Mouse (Mus musculus): ENCODE measurements around the gene Lix1l.
"Not testable (repeated sequence)": the region's sequence is repeated elsewhere in the genome, so short reads cannot be mapped to it uniquely, and the experiment has no call there.

The Lix1l gene

DNA sequence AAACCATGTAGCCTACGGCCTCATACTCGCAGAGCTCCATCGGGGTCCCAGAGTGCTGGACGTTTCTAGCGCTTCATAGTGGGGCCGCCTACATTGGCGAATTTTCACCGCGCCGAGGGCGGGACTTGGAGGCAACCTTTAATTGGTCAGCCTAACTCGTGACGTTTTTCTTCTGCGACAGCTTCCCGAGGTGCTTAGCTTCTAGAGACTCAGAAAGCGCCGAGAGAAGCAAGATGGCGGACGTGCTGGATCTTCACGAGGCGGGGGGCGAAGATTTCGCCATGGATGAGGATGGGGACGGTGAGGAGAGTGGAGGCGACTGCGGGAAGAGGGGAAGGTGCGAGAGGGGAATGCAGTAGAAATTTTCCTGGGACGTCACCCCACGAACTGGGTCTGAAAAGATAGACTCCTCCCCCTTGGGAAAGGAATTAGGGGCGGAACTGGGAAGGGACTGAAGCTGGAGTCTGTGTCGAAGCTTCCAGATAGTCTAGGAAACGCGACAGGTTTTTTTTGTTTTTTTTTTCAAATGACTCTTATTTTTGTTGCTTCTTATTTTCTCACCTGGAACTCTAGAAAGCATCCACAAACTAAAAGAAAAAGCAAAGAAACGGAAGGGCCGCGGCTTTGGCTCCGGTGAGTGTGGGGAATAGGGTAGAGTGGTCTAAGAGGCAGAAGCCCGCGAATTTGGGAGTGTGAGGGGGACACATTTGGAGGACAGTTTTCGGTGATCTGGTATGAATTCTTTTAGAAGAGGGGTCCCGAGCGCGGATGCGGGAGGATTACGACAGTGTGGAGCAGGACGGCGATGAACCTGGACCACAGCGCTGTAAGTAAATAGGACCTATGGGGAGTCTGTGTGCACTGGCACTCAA lies 29.0 kb downstream of the Lix1l start, which contains the start of gene Rbm8a:
Gene Rbm8a, plus strand, starts transcription at position 205 of the 872 bp plus-strand sequence.
- peak; percentile 96 to 97 for DNase-seq (ENCODE audit: low spot score in 2 of 2)

DNA sequence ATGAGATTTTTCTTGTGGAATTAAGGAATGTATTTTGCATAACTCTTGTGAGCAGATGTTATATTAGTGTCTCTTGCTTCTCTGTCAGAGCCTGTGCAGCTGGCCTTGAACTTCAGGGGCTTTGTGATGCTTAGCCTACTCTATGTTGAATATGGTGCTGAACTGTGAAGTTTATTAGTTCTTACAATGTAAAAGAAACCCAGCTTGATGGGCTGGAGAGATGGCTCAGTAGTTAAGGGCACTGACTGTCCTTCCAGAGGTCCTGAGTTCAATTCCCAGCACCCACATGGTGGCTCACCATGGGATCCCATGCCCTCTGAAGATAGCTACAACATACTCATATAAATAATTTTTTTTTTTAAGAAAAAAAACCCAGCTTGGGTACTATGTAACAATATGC lies 31.1 kb downstream of the Lix1l start:
- no peak for DNase-seq (ENCODE audit: low spot score in 2 of 2)

DNA sequence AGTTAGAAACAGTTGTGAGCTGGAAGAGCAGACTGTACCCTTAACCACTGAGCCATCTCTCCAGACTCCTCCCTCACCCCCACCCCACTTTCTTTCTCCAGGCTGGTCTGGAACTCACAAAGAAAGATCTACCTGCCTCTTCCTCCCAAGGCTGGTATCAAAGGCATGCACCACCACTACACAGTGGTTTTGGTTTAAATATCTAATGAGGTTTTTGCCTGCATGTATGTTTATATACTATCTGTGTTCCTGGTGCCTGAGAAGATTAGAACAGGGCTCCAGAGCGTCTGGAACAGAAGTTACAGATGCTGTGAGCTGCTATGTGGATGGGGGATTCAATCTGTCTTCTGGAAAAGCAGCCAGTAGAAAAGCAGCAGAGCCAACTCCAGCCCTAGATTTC lies 33.1 kb downstream of the Lix1l start:
- no peak for DNase-seq (ENCODE audit: low spot score in 2 of 2)

DNA sequence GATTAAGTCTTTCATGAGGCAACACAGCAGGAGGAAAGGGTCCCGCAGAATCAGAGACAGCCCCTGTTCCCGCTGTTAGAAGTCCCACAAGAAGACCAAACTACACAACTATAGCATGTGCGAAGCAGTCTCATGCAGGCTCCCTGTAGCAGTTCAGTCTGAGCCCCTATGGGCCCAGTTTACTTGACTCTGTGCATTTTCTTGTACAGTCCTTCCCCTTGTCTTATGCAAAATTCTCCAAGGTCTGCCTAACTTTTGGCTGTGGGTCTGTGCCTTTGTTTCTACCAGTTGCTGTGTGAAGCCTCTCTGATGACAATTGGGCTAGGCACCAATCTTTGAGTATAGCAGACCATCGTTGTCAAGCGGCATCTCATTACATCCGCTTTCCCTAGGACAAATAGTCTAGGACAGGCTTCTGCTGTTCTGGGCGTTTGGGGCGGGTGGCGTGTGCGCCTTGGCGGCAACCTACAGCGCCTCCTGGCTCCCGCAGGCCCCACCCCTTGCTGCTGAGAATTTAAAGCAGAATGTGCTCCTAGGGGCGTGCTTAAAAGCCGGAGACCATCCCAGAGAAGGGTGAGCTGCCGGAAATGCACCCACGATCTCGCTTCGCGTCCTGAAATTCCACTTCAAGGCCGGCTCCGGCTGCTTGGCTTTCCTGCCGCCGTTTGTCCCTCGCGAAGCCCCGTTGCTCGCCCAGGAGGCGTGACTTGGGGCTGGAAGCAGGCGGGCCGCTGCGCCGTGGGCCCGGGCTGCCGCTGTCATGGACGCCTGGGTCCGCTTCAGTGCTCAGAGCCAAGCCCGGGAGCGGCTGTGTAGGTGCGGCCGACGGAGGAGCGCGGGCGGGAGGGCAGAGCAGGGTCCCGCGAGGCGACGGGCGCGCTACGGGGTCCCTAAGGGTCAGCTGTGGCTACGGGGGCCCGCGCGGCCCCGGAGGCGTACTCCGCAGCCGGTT lies 34.3 kb downstream of the Lix1l start, which contains the start of the genes Pex11b and Gm42957:
Gene Pex11b, plus strand, starts transcription at position 449 of the 952 bp plus-strand sequence.
Gene Gm42957, plus strand, starts transcription at position 547 of the 952 bp plus-strand sequence.
- peak; percentile 89 to 92 for DNase-seq (ENCODE audit: low spot score in 2 of 2)

DNA sequence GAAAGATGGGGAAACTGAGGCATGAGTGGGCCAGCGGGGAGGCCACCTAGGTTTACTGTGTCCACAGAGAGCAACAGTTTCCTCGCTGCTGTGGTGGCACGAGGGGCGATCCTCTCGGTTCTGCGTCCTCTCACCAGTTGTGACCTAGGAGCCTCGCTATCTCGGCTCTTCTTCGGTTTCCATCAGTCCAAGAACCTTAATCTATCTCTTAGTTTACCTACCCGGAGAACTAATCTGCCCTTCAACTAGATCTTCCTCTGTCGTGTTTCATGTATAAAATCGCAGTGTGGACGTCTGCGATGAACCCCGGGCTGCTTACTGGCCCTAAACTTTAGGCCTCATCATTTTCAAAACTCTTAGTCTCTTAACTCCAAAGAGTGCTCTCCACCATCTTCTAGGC lies 35.0 kb downstream of the Lix1l start:
- no peak for DNase-seq (ENCODE audit: low spot score in 2 of 2)

DNA sequence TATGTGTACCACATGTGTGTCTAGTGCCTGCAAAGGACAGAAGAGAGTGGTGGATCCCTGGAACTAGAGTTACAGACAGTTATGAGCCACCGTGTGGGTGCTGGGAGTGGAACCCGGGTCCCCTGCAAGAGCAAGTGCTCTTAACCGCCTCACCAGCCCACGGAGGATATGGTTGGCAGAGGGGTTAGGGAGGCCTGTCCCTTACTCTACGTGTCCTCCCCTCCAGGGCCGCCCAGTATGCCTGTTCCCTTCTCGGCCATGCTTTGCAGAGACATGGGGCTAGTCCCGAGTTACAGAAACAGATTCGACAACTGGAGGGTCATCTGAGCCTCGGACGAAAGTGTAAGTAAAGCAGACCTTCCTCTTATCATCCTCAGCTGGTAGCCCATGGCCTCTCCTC lies 35.5 kb downstream of the Lix1l start:
- no peak for DNase-seq (ENCODE audit: low spot score in 2 of 2)

DNA sequence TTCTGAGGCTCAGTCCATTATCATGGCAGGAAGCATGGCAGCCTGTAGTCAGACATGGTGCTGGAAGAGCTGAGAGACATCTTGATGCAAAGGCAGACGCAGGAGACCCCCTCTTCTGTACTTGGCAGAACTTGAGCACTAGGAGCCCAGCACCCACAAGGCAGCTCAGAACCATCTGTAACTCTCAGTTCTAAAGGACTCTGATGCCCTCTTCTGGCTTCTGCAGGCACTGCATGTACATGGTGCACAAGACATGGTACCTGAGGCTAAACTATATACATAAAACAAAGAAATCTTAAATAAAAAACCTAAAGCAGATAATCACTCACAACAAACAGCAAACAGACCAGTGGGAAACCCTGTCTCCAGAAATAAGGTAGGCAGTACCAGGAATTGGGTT lies 38.3 kb downstream of the Lix1l start:
- peak in 1 of 2 experiments; percentile 66 for DNase-seq (ENCODE audit: low spot score in 2 of 2)

DNA sequence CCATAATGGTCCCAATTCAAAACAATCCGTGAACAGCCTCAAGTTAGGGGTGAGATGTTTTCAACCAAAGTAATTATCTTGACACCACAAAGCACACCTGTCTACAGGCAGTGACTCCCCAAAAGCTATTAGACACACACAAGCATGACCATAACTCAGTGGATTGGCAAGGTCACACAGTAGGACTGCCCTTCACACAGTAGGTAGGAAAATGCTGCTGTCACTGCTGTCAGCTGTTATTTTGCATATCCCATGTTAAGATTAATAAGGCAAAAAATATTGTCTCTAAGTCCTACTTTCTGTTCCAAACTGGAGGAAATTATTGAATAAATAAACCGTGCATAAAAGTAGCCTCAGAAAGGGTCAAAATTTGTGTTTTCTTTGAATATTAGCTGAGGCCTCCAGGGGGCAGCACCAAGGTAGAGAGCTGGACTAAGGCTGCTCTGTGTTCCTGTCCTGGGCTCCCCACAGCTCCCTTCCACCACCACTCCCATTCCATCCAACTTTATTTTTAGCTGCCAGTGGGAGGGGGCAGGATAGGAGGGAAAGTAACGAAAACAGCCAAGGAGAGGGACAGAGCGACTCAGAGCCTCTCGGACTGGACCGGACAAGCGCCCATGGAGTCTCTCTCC lies 44.2 kb downstream of the Lix1l start, which contains the start of gene Itga10:
Gene Itga10, plus strand, starts transcription at position 567 of the 632 bp plus-strand sequence.
- DNase-seq (ENCODE audit: low spot score in 2 of 2): peak in 1 of 2 experiments; percentile 35

DNA sequence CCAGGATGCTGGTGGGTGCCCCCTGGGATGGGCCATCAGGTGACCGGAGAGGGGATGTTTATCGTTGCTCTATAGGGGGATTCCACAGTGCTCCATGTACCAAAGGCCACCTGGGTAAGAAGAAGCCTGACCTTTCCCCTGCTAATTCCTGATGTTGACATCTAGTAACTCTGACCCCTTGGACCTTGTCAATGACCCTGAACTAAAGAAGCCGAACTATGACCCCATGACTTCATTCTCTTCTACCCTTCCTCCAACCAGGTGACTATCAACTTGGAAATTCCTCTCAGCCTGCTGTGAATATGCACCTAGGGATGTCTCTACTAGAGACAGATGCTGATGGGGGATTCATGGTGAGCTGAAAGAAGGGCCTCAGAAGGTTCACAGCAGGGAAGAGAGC lies 46.4 kb downstream of the Lix1l start:
- no peak for DNase-seq (ENCODE audit: low spot score in 2 of 2)

DNA sequence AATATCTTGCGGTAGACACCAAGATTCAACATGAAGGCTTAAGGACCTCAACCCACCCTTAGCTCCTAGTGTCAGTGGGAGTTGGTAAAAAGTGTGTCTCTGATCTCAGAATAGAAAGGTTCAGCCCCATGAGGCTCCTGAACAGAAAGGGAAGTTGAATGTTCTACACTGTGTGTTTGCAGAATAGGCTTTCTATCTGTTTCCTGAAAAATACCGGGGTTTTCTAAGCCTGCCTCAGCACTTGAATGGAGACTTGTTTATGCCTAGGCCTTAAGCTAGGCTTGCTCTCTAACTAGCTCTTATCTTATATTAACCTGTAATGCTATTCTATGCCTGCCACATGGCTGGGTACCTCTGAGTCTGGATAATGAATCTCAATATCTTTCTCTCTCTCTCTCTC lies 60.0 kb downstream of the Lix1l start:
- DNase-seq (ENCODE audit: low spot score in 2 of 2): no peak

DNA sequence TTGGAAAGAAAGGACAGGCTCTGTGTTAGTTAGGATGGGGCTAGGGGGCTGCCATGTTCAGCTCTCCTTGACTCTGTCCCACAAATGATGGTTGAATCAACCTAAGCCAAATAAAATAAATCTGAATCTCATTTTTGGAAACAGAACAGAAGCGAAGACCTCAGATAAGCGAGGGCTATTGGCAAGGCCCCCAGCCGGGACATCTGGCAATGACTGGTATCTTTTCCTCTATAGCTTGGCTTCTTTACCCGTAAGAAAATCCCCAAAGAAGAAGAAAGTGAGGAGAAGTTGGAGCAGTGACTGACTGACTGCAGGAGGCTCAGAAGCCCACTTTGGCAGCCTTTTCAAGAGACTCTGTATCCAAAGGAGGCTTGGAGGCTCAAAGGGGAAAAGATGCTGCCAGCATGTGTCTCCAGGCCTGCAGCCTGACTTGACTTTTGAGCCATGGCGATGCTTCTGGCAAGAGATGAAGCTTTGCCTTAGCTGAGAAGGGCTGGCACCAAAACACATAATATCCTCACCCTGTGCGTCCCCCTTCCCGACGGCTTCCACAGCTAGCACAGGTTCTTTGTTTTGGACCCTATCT lies 61.9 kb downstream of the Lix1l start:
- DNase-seq (ENCODE audit: low spot score in 2 of 2): no peak

DNA sequence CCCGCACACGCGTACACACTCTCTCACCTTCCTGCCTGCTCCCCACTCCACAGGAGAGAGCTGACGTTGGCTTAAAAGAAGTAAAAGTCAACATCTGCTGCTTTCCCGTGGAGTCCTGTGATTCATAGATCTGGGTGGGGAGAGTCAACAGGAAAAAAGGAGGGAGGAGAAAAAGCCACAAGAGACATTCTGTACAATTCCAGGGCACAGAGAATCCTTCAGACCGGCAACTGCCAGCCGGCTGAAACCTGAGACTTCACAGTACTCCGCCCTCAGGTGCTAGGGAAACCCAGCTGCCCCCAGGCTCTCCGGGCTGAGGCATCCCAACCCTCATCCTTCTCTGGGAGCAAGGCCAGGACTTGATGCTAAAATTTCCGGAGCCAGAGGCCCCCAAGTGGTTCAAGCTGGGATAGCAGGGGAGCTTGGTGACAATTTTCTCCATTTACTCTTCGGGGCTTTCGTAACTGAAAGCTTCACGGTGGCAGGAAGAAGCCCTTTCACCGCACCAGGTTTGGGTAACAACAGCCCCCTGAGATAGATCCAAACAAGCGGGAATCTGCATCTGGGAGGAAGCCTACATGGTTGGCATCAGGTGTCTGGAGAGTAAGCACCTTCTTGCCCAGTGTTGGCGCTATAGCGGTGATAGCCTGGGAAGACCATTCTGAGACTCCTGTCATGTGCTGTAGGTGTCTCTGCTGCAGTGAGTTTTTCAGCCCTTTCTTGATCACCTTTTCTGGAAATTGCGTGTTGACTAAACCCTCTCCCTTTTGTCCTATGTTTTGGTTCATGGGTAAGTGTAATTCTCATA lies 62.7 kb downstream of the Lix1l start:
- DNase-seq (ENCODE audit: low spot score in 2 of 2): peak; percentile 49 to 81

DNA sequence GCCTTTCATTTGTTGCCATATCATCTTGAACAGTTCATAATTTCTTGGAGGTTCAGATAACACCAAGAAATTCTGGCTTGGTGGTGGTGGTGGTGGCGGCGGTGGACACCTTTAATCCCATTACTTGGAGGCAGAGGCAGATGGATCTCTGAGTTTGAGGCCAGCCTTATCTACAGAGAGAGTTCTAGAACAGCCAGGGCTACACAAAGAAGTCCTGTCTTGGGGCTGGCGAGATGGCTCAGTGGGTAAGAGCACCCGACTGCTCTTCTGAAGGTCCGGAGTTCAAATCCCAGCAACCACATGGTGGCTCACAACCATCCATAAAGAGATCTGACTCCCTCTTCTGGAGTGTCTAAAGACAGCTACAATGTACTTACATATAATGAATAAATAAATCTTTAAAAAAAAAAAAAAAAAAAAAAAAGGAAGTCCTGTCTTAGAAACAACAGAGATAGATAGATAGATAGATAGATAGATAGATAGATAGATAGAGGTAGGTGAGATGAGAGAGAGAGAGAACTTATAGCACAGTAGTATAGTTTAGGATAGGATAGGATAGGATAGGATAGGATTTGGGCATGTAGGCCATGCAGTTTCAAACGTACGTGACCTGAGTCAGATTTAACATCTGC lies 64.9 kb downstream of the Lix1l start:
- DNase-seq (ENCODE audit: low spot score in 2 of 2): not testable (repeated sequence)

DNA sequence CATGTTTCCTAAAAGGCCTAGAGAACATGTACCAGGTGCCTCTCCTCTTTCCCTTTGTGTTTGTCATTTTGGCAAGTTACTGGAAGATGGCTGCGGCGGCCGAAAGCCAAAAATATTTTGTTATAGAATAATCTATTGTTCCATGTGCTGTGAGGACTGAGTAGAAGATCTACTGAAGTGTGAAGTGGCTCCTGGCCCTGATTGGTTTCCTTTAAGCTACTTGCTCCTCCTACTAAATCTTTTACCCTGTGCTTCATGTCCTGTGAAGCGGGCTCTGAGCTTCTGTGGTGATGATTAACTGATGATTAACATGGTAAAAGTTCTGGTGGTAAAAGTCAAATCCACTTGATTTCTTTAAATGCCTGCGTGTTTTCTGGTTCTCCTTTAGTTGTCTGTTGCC lies 66.0 kb downstream of the Lix1l start:
- DNase-seq (ENCODE audit: low spot score in 2 of 2): no peak

DNA sequence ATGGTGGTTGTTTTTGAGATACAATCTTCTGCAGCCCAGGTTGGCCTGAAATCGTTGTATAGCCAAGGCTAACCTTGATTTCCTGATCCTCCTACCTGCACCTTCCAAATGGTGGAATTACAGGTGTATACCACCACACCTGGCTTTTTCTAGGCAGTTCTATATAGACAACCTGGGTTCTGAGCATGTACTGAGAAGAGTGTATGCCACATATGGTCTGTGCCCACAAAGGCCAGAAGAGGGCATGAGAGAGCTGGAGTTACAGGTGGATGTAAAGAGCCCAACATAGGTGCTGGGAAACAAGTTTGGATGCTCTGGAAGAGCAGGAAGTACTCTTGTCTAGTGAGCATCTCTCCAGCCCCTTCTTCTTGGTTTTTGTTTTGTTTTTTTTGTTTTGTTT lies 66.4 kb downstream of the Lix1l start:
- no peak for DNase-seq (ENCODE audit: low spot score in 2 of 2)

DNA sequence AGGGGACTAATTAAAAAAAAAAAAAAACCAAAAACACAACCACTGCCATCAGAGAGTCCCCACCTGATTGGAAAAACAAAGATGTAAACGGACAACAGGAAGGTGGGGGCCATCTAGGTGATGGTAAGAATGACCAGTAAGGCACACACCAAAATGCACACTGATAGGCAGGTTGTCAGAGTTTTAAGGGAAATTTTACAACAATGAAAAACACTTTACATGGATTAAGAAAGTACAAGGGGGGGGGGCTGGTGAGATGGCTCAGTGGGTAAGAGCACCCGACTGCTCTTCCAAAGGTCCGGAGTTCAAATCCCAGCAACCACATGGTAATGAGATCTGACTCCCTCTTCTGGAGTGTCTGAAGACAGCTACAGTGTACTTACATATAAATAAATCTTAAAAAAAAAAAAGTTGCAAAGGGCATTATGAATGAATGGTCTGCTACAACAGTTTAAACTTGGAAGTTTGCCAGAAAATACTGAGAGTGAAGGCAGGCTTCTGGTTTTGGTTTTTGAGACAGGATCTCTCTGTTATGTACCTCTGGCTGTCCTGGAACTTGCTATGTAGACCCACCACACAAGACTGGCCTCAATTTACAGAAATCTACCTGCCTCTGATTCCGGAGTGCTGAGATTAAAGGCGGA lies 67.6 kb downstream of the Lix1l start:
- no peak for DNase-seq (ENCODE audit: low spot score in 2 of 2)

DNA sequence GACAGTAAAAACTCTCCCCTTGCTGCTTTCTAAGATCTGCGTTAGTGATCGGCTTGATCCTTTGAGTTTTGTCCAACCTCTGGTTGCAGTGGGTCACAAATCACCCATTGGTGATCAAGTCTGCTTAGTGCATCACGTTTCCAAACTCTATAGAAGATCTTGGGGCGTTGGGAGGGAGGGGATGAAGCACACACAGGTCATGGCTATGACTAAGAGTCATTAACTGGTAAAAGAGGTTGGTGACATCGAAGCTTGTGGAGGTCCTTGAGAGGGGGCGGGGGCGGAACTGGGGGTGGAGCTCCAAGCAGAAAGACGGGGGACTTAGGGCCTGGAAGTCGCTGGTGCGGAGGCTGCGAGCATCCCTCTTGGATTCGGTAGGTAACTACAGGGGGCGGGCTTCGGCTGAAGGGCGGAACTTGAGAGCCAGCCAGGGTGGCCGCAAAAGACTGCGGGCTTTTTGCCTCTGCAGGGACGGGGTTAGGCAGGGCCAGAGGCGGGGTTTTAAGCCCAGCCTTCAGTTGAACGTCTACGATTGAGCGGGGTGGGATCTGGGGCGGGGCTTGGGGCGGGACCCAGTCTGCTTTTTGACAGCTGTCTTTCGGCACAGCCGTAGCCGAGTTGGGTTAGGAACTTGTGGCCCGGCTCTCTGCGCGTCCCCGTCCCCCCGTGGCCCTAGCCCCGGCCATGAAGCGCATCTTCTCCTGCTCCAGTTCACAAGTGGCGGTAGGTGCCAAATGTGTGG lies 68.9 kb downstream of the Lix1l start, which contains the start of gene Ankrd35:
Gene Ankrd35, plus strand, starts transcription at position 405 of the 742 bp plus-strand sequence.
- DNase-seq (ENCODE audit: low spot score in 2 of 2): peak; percentile 80

DNA sequence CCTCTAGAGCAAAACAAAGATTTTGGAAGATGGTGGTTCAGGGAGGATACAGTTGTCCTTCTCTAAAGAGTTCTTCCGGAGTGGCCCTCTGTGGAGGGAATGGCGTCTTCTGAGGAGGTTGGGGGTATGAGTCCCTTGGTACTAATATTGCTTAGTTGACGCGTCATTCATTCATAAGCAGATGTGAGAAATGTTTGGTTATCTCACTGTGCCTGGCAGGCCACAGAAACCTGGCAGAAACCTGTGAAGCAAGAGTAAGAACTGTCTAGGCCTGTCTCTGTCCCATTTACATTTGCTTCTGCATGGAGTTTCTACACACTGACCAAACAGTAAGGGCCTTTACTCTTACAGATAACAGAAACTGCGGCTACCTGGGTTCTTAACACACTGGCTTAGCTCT lies 70.6 kb downstream of the Lix1l start:
- no peak for DNase-seq (ENCODE audit: low spot score in 2 of 2)

DNA sequence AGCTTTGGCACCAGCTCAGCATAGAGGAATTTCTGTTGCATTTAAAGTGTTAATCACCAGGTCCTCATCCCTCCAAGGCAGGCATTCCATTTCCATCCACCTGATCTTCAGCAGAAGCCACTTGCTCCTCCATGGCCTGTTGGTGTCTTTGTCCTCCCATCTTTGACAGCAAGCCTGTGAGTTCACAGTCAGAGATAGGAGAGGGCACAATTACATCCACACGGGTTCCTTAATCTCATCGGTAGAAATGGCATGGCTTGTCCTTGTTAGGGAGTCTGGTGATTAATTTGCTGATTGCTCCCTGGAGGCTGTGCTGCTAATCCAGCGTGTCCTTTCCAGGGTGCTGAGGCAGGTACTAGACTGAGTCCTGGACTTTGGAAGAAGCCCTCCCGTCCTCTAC lies 72.6 kb downstream of the Lix1l start:
- no peak for DNase-seq (ENCODE audit: low spot score in 2 of 2)

All from heart, adult 9 months (tissue).